41 mouse cellular contexts compared by ENCODE assay signal in the genomic region with DNA sequence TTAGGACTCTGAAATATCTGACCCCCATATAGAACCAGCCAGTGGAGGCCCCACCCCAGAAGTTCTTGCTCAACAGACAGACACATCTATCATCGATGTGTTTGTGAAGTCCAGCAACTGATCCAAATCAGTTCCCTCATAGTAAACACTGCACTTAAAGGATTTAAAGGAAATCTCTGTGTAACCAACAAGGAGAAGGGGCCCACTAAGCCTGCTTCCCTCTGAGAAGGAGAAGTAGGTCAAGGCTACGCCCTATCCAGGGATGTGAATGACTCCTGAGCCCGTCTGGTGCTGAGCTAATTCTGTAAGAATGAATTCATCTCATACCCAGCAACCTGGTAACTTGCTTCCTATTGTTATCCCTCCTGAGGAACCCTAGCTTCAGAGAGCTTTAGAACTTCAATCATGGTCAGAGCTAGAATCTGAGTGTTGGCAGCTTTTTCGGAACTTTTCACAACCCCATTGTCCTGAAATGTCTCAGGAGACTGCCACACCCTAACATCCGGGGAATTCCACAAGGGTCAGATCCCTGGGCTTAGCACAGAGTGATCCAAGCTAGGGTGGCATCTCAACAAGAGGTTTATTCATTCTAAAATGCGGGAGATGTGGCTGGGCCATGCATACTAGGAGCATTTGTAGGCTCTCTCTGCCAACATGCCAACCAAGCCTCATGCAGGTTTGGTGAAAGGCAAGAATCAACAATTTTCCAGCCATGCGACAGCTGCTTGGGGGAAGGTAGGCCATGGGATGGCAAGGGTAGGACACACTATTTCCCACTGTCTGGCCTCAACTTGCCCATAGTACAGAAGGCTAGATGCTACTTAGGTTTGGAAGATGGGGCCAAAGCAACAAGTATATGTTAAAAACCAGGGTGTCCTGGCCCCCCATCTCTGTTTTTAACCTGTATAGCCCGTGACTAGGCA. TPM values are rescaled to one million over a fixed set of nuclear protein-coding genes. Genes with fewer than 3 reads are reported as not detected.
DNase-seq lines count a peak whose midpoint lies in the region; ATAC-seq lines count a peak whose summit lies in the region.
"Had no signal": no experiment of that assay in that cellular context is flagged by ENCODE, and none has a peak within 500 bp of the region (broad histone marks: within the 10 kb centered on the region; RNA-seq: fewer than 3 reads in every experiment).

No protein-coding gene starts in this region.

- peak; percentile 45 for DNase-seq in 3134 (ENCODE audit: extremely low read depth, insufficient read length, low spot score)
- DNase-seq in 3T3-L1 (ENCODE audit: low read depth, low spot score): peak; percentile 39
- peak; percentile 39 for DNase-seq in ZHBTc4 (ENCODE audit: low read depth, low spot score)
- no peak for DNase-seq in adrenal gland, postnatal 14 days
- no peak for DNase-seq in right cerebral cortex, postnatal 4 days
- DNase-seq: adrenal gland, postnatal 25 days; cerebellum, adult 2 months; cerebellum, postnatal 14 days; heart, postnatal 10 days; kidney, adult 11 months; kidney, postnatal 36 days; midbrain, embryonic 14.5 days; right cerebral cortex, adult 18-20 months; thymus, postnatal 4 days had no signal

- ATAC-seq in monocyte, adult 5-6 weeks (replicated peaks; ENCODE audit: insufficient number of reproducible peaks, low FRiP score, low TSS enrichment, poor library complexity, severe bottlenecking): peak; percentile 64
- no peak for ATAC-seq in inflammation-experienced regulatory T-cells, adult 6 months
- ATAC-seq: CD4-positive, CD25-positive, alpha-beta regulatory T cell, adult 4 months; forebrain, embryonic 14.5 days had no signal

RNA-seq across cellular contexts. Expression of gene Spdye4c, which starts 38.0 kb away (rescaled TPM):
- not detected in 3 replicates for total RNA-seq in monocyte, adult 5-6 weeks (2017)
- not detected in 2 replicates for total RNA-seq in adrenal gland, postnatal 14 days (2021)
- not detected for polyA plus RNA-seq in inflammation-experienced regulatory T-cells, adult 6 months (2017; shearing (Covaris generic))
- total RNA-seq: adrenal gland, postnatal 25 days; gastrocnemius, adult 8-10 months; gastrocnemius, postnatal 4 days; heart, adult 8-10 months; heart, postnatal 10 days; hematopoietic stem cell, adult 5-6 weeks; layer of hippocampus, adult 2 months; layer of hippocampus, postnatal 25 days; left cerebral cortex, adult 8-10 months; left cerebral cortex, postnatal 36 days; neutrophil, adult 5-6 weeks had no signal
- polyA plus RNA-seq: brain, embryonic 14.5 days; CD4-positive, CD25-positive, alpha-beta regulatory T cell, adult 4 months; cerebellum, adult 2 months; cortical plate, adult 2 months; embryonic facial prominence, embryonic 10.5 days; embryonic facial prominence, embryonic 15.5 days; forebrain, embryonic 14.5 days; heart, embryonic 13.5 days; hindbrain, embryonic 14.5 days; kidney, embryonic 14.5 days; limb, embryonic 13.5 days; liver, embryonic 11.5 days; liver, embryonic 16.5 days; lung, embryonic 15.5 days; midbrain, embryonic 14.5 days; neural tube, embryonic 11.5 days; spleen, adult 2 months; thymus, postnatal 0 days had no signal

Comparison
In these comparisons a context has a peak if more than half of its experiments do, and no peak if none do; other contexts are left out.
1. DNase-seq: peak in 3134 (single experiment), 3T3-L1 (single experiment) and ZHBTc4 (single experiment); none in adrenal gland, postnatal 14 days (single experiment) and right cerebral cortex, postnatal 4 days (single experiment).